Mouse (Mus musculus) activated CD4-positive, CD25-positive, alpha-beta regulatory T cell, adult 4 months (primary cell): ENCODE data around the gene Slc15a3. TPM values are rescaled to one million over a fixed set of nuclear protein-coding genes. Genes with fewer than 3 reads are reported as not detected.

Source experiments
- ATAC-seq: one replicate; pipeline ENCODE4 v1.8.0; 2017
- polyA plus RNA-seq, 2 experiments: library from polyadenylated mRNA; unstranded; fragments of 100-300 nt; shearing (Covaris generic); gene quantifications; one replicate each; pipeline ENCODE4 v1.2.1; 2017

Gene Slc15a3
- polyA plus RNA-seq, 2 experiments from 2014 or later: 3.8 to 6.2 TPM

DNA sequence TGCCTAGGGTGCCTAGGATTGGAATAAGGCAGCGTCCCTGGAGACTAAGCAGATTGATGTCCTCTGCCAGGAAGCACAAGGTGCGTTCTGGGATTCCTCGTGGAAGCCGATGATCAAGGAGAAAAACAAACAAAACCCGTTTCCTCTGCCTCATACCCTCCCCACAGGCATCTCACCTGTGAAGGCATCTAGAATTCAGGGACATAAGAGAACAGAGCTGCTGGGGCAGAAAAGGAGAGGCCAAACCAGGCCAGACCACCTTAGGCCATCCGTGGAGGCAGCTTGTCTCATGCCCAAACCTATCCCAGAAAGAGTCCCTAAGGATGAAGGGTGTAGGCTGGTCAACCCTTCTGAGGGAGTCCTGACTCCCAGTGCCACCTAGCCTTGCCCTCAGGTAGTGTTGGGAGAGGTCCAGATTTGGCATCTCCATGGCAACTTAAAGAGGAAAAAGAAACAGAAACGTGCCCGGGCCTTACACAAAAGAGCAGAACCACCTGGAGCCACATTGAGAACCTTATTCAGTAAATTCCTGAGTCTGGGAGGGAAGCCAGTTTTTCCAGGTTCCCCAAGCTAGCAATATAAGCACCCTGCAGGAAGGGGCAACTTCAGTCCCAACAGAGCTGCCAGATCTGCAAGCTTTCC lies 30.5 kb downstream of the Slc15a3 start, which contains the start of gene Tmem132a:
Gene Tmem132a, minus strand, starts transcription at position 55 of the 642 bp plus-strand sequence.
- no peak for ATAC-seq

DNA sequence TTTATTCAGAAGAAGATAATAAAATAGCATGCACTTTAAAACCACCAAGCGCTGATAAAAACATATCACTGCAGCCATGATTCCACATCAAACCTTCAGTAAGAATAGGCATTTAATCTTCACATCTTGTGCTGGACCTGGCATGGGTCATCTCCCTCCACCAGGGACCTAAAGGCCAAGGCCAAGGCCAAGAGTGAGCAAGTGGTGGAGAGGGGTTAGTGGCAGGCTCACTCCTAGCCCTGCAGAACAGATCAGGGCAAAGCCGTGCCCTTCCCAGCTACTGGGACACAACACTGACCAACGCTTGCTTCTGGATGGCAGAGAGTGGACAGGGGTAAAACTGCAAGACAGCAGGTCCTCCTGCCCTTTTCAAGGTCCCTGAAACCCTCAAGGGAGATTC lies 31.1 kb downstream of the Slc15a3 start:
- no peak for ATAC-seq

DNA sequence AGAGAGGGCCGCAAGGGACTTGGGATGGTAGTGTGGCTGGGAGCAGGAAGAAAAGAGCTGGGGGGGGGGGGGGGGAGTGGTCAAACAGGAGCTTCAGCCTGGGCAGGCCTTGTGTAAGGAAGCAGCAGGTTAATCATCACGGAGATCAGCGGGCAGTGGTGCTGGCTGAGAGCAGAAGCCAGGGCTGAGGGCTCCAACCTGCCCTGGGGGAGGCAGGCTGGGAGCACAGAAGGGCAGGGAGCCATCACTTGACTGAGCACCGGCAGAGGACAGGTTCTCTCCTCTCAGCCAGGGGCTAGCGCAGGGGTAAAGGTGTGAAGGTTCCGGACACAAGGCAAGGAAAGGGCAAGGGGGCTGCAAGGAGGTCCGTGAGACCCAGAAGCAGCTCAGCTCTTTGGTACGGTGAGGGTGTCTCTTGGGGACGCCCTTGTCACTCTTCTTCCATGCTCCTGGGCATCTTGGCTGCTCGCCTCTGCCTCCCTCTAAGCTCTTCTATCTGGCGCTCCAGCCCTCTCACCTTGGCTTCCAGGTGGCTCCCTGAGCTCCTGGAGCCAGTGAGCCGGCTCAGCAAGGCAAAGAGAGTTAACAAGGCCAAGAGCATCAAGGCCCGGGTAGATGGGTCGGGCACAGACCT lies 31.9 kb downstream of the Slc15a3 start:
- no peak for ATAC-seq

DNA sequence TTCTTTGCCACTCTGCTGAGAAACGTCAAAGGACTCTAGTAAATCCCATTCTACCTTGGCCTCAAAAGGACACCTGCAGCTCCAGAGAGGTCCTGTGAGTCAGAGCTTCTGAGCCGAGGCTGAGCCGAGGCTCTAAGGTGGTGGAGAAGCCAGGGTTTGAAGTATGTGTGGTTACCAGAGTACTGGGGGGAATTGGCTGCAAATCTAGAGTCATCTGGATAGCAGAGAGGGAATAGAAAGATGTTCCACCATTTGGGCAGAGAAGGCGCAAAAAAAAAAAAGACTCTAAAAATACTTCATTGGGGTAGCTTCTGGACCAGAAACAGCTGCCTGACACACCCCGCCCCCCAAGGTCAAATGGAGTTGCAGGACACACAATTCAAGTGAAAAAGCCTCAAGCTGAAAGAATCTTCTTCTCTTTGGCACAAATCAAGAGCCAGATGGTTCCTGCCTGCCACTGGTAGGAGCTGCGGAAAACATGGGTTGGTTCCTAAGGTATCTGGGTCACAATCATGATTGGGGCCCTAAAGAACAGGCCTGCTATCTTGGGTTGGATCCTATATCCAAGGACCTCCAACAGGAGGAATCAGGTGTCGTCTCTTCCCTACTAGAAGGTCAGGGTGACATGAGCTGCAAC lies 38.8 kb downstream of the Slc15a3 start:
- no peak for ATAC-seq

DNA sequence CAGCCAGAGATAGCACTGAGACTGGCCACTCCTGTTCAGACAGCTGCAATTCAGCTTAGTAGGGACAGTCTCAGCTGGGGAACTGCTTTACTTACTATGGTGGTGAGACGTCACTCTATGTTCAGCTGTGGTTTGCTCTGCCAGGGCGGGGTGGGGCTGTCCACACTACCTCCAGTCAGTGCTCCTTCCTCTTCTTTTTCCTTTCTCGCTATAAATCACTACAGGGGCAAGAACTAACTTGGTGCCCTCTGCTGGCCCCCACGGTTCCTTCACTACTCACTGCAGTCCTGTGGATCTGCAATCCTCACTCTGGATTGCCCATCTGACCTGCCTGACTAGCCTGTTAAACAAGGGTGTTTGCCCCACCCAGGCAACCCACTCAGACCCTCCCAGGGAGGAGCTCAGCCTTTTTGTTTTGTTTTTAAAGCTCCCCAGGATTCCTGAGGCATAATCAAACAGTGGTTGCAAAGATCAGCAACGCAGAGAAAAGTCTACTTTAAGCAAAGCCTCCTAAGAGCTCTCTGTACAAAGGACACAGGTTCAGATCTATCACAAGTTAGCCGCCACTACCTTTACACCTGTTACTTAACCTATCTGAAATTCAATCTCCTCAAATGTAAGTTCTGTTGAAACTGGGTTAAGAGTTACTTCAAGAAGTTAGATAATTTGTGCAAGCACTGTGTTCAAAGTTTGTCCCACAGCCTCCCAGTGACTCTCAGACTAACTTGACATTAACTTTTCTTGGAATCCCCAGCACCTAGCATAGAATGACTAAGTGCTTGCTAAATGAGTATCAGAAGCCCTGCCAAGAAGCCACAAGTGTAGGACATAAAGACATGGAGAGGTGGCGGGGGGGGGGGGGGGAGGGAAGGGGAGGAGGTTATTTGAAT lies 40.8 kb downstream of the Slc15a3 start:
- ATAC-seq: peak; percentile 67

GRCm38 (mm10) chr19:10880975-10881425 lies 41.5 kb downstream of the Slc15a3 start:
- ATAC-seq: no peak

- ATAC-seq: peak; percentile 79
These were observed 42.1 kb downstream of the Slc15a3 start, which contains the start of gene Tmem109 for GRCm38 (mm10) chr19:10881426-10882154. Tmem109 (minus strand) TSS chr19:10882001.

GRCm38 (mm10) chr19:10892201-10892600 lies 52.7 kb downstream of the Slc15a3 start:
- no peak for ATAC-seq

- peak; percentile 99 for ATAC-seq
These were observed 55.5 kb downstream of the Slc15a3 start, which contains the start of gene Prpf19 for GRCm38 (mm10) chr19:10895016-10895528. Prpf19 (plus strand) TSS chr19:10895231.

GRCm38 (mm10) chr19:10895708-10896107 lies 56.2 kb downstream of the Slc15a3 start:
- ATAC-seq: no peak

DNA sequence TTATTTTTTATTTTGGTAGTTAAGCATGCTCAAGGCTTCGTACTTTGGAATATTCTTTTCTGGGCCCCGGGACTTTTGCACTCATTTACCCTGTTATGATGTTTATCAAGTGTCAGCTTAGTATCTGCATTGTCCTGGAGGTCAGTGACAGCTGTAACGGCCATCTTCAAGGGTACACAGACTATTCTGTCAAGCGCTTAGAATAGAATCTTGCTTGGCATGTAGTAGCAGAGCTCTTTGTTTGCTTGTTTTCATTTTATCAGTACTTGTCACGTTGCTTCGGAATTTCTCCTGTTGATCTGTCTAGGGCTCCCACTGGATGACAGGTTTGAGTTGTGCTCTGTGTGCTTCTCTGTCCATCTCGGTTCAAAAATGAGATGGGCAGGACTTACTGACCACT lies 57.3 kb downstream of the Slc15a3 start:
- no peak for ATAC-seq

- ATAC-seq: no peak
These were observed 58.0 kb downstream of the Slc15a3 start for GRCm38 (mm10) chr19:10897491-10897890.

GRCm38 (mm10) chr19:10900315-10900714 lies 60.8 kb downstream of the Slc15a3 start:
- ATAC-seq: no peak

GRCm38 (mm10) chr19:10901046-10901445 lies 61.5 kb downstream of the Slc15a3 start:
- no peak for ATAC-seq

DNA sequence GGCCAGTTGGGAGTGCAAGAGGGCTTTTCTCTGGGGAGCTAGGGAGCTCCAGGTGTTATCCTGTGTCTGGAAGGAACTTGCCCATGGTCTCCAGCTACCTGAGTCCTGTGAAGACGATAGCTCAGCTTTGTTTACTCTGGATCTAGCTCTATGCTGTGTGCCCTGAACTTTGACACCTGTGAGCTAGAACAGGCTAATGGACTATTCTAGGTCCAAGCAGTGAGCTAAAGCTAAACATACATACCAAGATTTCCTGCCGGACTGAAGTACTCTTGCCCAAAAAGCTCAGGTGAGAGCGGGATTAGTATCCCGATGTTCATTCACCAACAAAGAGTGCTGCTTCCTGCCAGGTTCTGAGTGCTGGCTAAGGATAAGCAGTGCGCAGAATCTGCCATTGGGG lies 65.0 kb downstream of the Slc15a3 start:
- no peak for ATAC-seq

DNA sequence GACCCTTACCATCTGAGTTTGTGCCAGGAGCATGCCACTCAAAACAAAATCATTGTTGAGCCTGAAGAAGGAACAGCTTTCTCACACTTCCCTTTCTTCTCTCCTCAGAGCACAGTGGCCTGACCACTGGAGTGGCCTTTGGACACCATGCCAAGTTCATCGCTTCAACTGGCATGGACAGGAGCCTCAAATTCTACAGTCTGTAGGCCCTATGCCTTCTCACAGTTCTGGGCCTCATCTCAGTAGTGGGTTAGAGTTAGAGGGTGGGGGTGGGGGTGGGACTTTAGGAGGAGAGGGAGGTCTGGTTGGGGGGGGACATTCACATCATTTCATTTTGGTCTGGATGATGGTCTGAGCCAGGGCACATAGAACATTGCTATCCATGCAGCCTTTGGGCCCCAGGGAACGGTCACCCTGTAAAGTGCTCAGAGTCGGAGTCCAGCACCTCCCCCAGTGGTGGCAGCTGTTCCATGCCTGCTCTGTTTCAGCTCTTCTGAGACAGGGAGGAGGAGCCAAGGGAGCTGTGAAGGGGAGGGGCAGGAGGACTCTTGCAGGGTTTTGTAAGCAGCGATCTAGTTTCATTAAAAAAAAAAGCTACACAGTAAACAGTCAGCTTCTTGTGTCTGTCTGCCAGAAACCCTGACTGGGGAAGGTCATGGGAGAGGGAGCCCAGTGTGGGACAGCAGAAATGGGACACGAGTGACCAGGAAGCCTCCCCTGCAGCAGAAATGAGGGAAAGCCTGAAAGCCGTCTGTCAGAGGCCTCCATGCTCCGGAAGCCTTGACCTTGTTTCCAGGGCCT lies 65.6 kb downstream of the Slc15a3 start:
- no peak for ATAC-seq

GRCm38 (mm10) chr19:10905728-10906000 lies 66.1 kb downstream of the Slc15a3 start:
- no peak for ATAC-seq

- ATAC-seq: peak; percentile 54
These were observed 68.4 kb downstream of the Slc15a3 start for GRCm38 (mm10) chr19:10907891-10908290.
